Mouse (Mus musculus) ES-CJ7 (cell line): Measurements from ENCODE around the gene Dync1i1.

Source experiments
- DNase-seq: peaks from one replicate; pipeline ENCODE4 v3.0.0; 2011; ENCODE audit warnings: low read depth, low spot score

The Dync1i1 gene

GRCm38 (mm10) chr6:6053946-6054345, 328.5 kb downstream of the Dync1i1 start:
- DNase-seq = no peak

GRCm38 (mm10) chr6:6058548-6058947, 333.1 kb downstream of the Dync1i1 start:
- no peak for DNase-seq

- DNase-seq = no peak
Observed at GRCm38 (mm10) chr6:6067201-6067600, 341.8 kb downstream of the Dync1i1 start.

- DNase-seq = peak; percentile 48
Observed at GRCm38 (mm10) chr6:6070015-6070414, 344.6 kb downstream of the Dync1i1 start.

- DNase-seq = no peak
Observed at GRCm38 (mm10) chr6:6071038-6071437, 345.6 kb downstream of the Dync1i1 start.

- DNase-seq = no peak
Observed at GRCm38 (mm10) chr6:6075940-6076447, 350.6 kb downstream of the Dync1i1 start.

- no peak for DNase-seq
Observed at GRCm38 (mm10) chr6:6077234-6077633, 351.8 kb downstream of the Dync1i1 start.
